Mouse (Mus musculus) embryonic facial prominence, embryonic 15.5 days (tissue): Measurements from ENCODE around the gene Caln1. TPM values are rescaled to one million over a fixed set of nuclear protein-coding genes. Genes with fewer than 3 reads are reported as not detected.
A peak's percentile ranks its signal among the peaks of the same experiment; 100 is the strongest.

Source experiments
- ATAC-seq: fragments of 200-750 bp; cut with Nextera tagmentation; 2 replicates; pipeline ENCODE4 v1.8.0; 2017; ENCODE audit warnings: low read depth, moderate TSS enrichment; ENCODE audit not compliant: insufficient number of reproducible peaks, low FRiP score, low TSS enrichment
- H3K27ac ChIP-seq: fragments of 300-500 bp; sonication (generic); replicated peaks from 2 replicates; pipeline ENCODE4 v1.5.1; 2015; ENCODE audit warnings: mild to moderate bottlenecking, inconsistent platforms
- H3K27me3 ChIP-seq: fragments of 300-500 bp; sonication (generic); 2 replicates; pipeline ENCODE4 v1.6.1; 2015; ENCODE audit warnings: inconsistent platforms
- H3K36me3 ChIP-seq: fragments of 300-500 bp; sonication (generic); 2 replicates; pipeline ENCODE4 v1.6.1; 2015; ENCODE audit warnings: mild to moderate bottlenecking, inconsistent platforms
- H3K4me1 ChIP-seq: fragments of 300-500 bp; sonication (generic); 2 replicates; pipeline ENCODE4 v1.6.1; 2015; ENCODE audit warnings: inconsistent platforms
- H3K4me2 ChIP-seq: fragments of 300-500 bp; sonication (generic); replicated peaks from 2 replicates; pipeline ENCODE4 v1.6.1; 2015; ENCODE audit warnings: mild to moderate bottlenecking, inconsistent platforms
- H3K4me3 ChIP-seq: fragments of 300-500 bp; sonication (generic); replicated peaks from 2 replicates; pipeline ENCODE4 v1.5.1; 2015; ENCODE audit warnings: mild to moderate bottlenecking, inconsistent platforms
- H3K9ac ChIP-seq: fragments of 300-500 bp; sonication (generic); 2 replicates; pipeline ENCODE4 v1.6.1; 2015; ENCODE audit warnings: inconsistent platforms
- H3K9me3 ChIP-seq: fragments of 300-500 bp; sonication (generic); replicated peaks from 2 replicates; pipeline ENCODE4 v1.6.1; 2016; ENCODE audit warnings: inconsistent platforms
- WGBS: fragments of 180-500 bp; shearing (Covaris S2); methylation state at CpG from one replicate; pipeline ENCODE4 v1.1.7; 2015; 5-methylcytosine and 5-hydroxymethylcytosine counted together
- polyA plus RNA-seq: library from polyadenylated mRNA; unstranded; fragments of >200 nt; fragmentation: Nextera tagmentation; extraction: Ambion mirVana; gene quantifications from 2 replicates; pipeline ENCODE4 v1.2.1, GENCODE M21; 2015

Gene Caln1
- polyA plus RNA-seq, 1 experiment from 2014 or later = 1.5 TPM

GRCm38 (mm10) chr5:130553916-130554315 lies 184.7 kb downstream of the Caln1 start:
- Histone ChIP-seq H3K4me3 (no peak overlapping the region), H3K27me3 (no peaks in the 10 kb centered on the region), H3K9ac (no peak overlapping the region), H3K36me3 (no peaks in the 10 kb centered on the region), H3K27ac (no peak overlapping the region), H3K4me1 (no peaks in the 10 kb centered on the region), H3K4me2 (no peak overlapping the region), H3K9me3 (no peaks in the 10 kb centered on the region)
- 58% methylated on average over 4 of the region's 4 CpGs for WGBS
- no peak for ATAC-seq

GRCm38 (mm10) chr5:130563146-130563545 lies 193.9 kb downstream of the Caln1 start:
- no peak overlapping the region for H3K27ac ChIP-seq
- H3K4me3 ChIP-seq = no peak overlapping the region
- H3K36me3 ChIP-seq = no peaks in the 10 kb centered on the region
- no peaks in the 10 kb centered on the region for H3K27me3 ChIP-seq
- H3K9me3 ChIP-seq = no peaks in the 10 kb centered on the region
- no peak overlapping the region for H3K9ac ChIP-seq
- 75% methylated on average over 3 of the region's 3 CpGs for WGBS
- no peak for ATAC-seq
- no peaks in the 10 kb centered on the region for H3K4me1 ChIP-seq
- H3K4me2 ChIP-seq = no peak overlapping the region

- H3K36me3 ChIP-seq = no peaks in the 10 kb centered on the region
- ATAC-seq = no peak
- H3K4me3 ChIP-seq = no peak overlapping the region
- no peak overlapping the region for H3K9ac ChIP-seq
- no peaks in the 10 kb centered on the region for H3K4me1 ChIP-seq
- WGBS = 84% methylated on average over 3 of the region's 3 CpGs
- H3K4me2 ChIP-seq = no peak overlapping the region
- no peaks in the 10 kb centered on the region for H3K27me3 ChIP-seq
- H3K27ac ChIP-seq = no peak overlapping the region
- no peaks in the 10 kb centered on the region for H3K9me3 ChIP-seq
Observed at GRCm38 (mm10) chr5:130566002-130566401, 196.7 kb downstream of the Caln1 start.

GRCm38 (mm10) chr5:130577581-130577980 lies 208.3 kb downstream of the Caln1 start:
- no peak for ATAC-seq
- Histone ChIP-seq H3K27ac (no peak overlapping the region), H3K4me1 (no peaks in the 10 kb centered on the region), H3K9ac (no peak overlapping the region), H3K4me3 (no peak overlapping the region), H3K9me3 (no peaks in the 10 kb centered on the region), H3K27me3 (no peaks in the 10 kb centered on the region), H3K4me2 (no peak overlapping the region), H3K36me3 (no peaks in the 10 kb centered on the region)
- WGBS = 69% methylated on average over 2 of the region's 2 CpGs

- no peak for ATAC-seq
- WGBS = 80% methylated on average over 3 of the region's 3 CpGs
- no peak overlapping the region for H3K27ac ChIP-seq
Observed at GRCm38 (mm10) chr5:130584042-130584441, 214.8 kb downstream of the Caln1 start.

GRCm38 (mm10) chr5:130586257-130586656 lies 217.0 kb downstream of the Caln1 start:
- Histone ChIP-seq H3K9ac (no peak overlapping the region), H3K4me1 (no peaks in the 10 kb centered on the region), H3K27me3 (no peaks in the 10 kb centered on the region), H3K9me3 (no peaks in the 10 kb centered on the region), H3K27ac (no peak overlapping the region), H3K4me2 (no peak overlapping the region), H3K36me3 (no peaks in the 10 kb centered on the region), H3K4me3 (no peak overlapping the region)
- no peak for ATAC-seq
- WGBS = 89% methylated on average over 4 of the region's 4 CpGs

More at GRCm38 (mm10) chr5:130584042-130584441, 214.8 kb downstream of the Caln1 start:
- no peaks in the 10 kb centered on the region for H3K9me3 ChIP-seq
- no peak overlapping the region for H3K4me3 ChIP-seq
- H3K4me2 ChIP-seq = no peak overlapping the region
- no peak overlapping the region for H3K9ac ChIP-seq
- no peaks in the 10 kb centered on the region for H3K27me3 ChIP-seq
- no peaks in the 10 kb centered on the region for H3K4me1 ChIP-seq
- H3K36me3 ChIP-seq = no peaks in the 10 kb centered on the region

- no peak for ATAC-seq
Observed at GRCm38 (mm10) chr5:130596541-130596940, 227.3 kb downstream of the Caln1 start.

GRCm38 (mm10) chr5:130613657-130614056 lies 244.4 kb downstream of the Caln1 start:
- Histone ChIP-seq H3K36me3 (no peaks in the 10 kb centered on the region), H3K9me3 (no peaks in the 10 kb centered on the region), H3K4me1 (no peaks in the 10 kb centered on the region), H3K27me3 (peaks cover 6% of the 10 kb centered on the region; the same call in 1 of the 2 replicates), H3K27ac (no peak overlapping the region), H3K4me2 (no peak overlapping the region), H3K9ac (no peak overlapping the region), H3K4me3 (no peak overlapping the region)
- ATAC-seq = no peak
- WGBS = 79% methylated on average over 3 of the region's 3 CpGs

More at GRCm38 (mm10) chr5:130596541-130596940, 227.3 kb downstream of the Caln1 start:
- no peak overlapping the region for H3K4me3 ChIP-seq
- WGBS = 55% methylated on average over 6 of the region's 6 CpGs
- H3K4me1 ChIP-seq = no peaks in the 10 kb centered on the region
- H3K27ac ChIP-seq = no peak overlapping the region
- H3K27me3 ChIP-seq = no peaks in the 10 kb centered on the region
- H3K9me3 ChIP-seq = no peaks in the 10 kb centered on the region
- no peak overlapping the region for H3K4me2 ChIP-seq
- no peak overlapping the region for H3K9ac ChIP-seq
- H3K36me3 ChIP-seq = no peaks in the 10 kb centered on the region

- WGBS = 40% methylated on average over 3 of the region's 3 CpGs
- ATAC-seq = no peak
- H3K36me3 ChIP-seq = no peaks in the 10 kb centered on the region
Observed at GRCm38 (mm10) chr5:130614209-130614608, 245.0 kb downstream of the Caln1 start.

GRCm38 (mm10) chr5:130620060-130620459 lies 250.8 kb downstream of the Caln1 start:
- H3K4me1 ChIP-seq = peaks cover 13% of the 10 kb centered on the region; the same call in 1 of the 2 replicates
- WGBS = 54% methylated on average over 7 of the region's 7 CpGs
- ATAC-seq = no peak

More at GRCm38 (mm10) chr5:130614209-130614608, 245.0 kb downstream of the Caln1 start:
- Histone ChIP-seq H3K9ac (no peak overlapping the region), H3K27ac (no peak overlapping the region), H3K4me1 (no peaks in the 10 kb centered on the region), H3K27me3 (peaks cover 6% of the 10 kb centered on the region; the same call in 1 of the 2 replicates), H3K9me3 (no peaks in the 10 kb centered on the region), H3K4me2 (no peak overlapping the region), H3K4me3 (no peak overlapping the region)

GRCm38 (mm10) chr5:130623206-130623605 lies 254.0 kb downstream of the Caln1 start:
- 0 out of 2 replicates have a peak overlapping the region, but pooled peaks have one; percentile 8 for H3K27ac ChIP-seq

More at GRCm38 (mm10) chr5:130620060-130620459, 250.8 kb downstream of the Caln1 start:
- H3K9me3 ChIP-seq = no peaks in the 10 kb centered on the region
- H3K4me3 ChIP-seq = no peak overlapping the region
- no peak overlapping the region for H3K27ac ChIP-seq
- H3K36me3 ChIP-seq = no peaks in the 10 kb centered on the region
- H3K4me2 ChIP-seq = no peak overlapping the region
- no peak overlapping the region for H3K9ac ChIP-seq
- H3K27me3 ChIP-seq = peaks cover 6% of the 10 kb centered on the region; the same call in 1 of the 2 replicates

GRCm38 (mm10) chr5:130627800-130628199 lies 258.5 kb downstream of the Caln1 start:
- H3K4me1 ChIP-seq = peaks cover 12% of the 10 kb centered on the region; the same call in 1 of the 2 replicates
- H3K4me3 ChIP-seq = no peak overlapping the region
- H3K9ac ChIP-seq = no peak overlapping the region
- WGBS = 94% methylated on average over 2 of the region's 2 CpGs
- H3K27me3 ChIP-seq = 0 out of 2 replicates have a peak, but pooled peaks cover 3% of the 10 kb centered on the region
- H3K9me3 ChIP-seq = no peaks in the 10 kb centered on the region
- no peaks in the 10 kb centered on the region for H3K36me3 ChIP-seq
- no peak overlapping the region for H3K4me2 ChIP-seq
- no peak for ATAC-seq
- no peak overlapping the region for H3K27ac ChIP-seq

More at GRCm38 (mm10) chr5:130623206-130623605, 254.0 kb downstream of the Caln1 start:
- 23% methylated on average over 5 of the region's 5 CpGs for WGBS
- ATAC-seq = peak; percentile 93
- peaks cover 13% of the 10 kb centered on the region; the same call in 1 of the 2 replicates for H3K4me1 ChIP-seq
- H3K9ac ChIP-seq = no peak overlapping the region
- H3K9me3 ChIP-seq = no peaks in the 10 kb centered on the region
- H3K4me3 ChIP-seq = no peak overlapping the region
- H3K36me3 ChIP-seq = no peaks in the 10 kb centered on the region
- H3K27me3 ChIP-seq = 0 out of 2 replicates have a peak, but pooled peaks cover 3% of the 10 kb centered on the region
- 0 out of 2 replicates have a peak overlapping the region, but pooled peaks have one; percentile 8 for H3K4me2 ChIP-seq
